Mouse (Mus musculus) thymus, adult 2 months (tissue): ENCODE results near the gene Crip2.

Experiments
- CTCF ChIP-seq: fragments of 200-500 bp; IDR thresholded peaks from 2 replicates; pipeline ENCODE4 v1.5.1; 2012; ENCODE audit warnings: mild to moderate bottlenecking, control low read depth, low read length, moderate library complexity, borderline replicate concordance; ENCODE audit not compliant: control insufficient read depth, poor library complexity, insufficient read depth; ENCODE audit errors: extremely low read depth
- POLR2A ChIP-seq: fragments of 200-500 bp; IDR thresholded peaks from 2 replicates; pipeline ENCODE4 v1.6.1; 2012; ENCODE audit warnings: mild to moderate bottlenecking, low read length, control low read depth, moderate library complexity; ENCODE audit not compliant: control insufficient read depth, poor library complexity, insufficient read depth; ENCODE audit errors: extremely low read depth

- TF ChIP-seq POLR2A (no peak), CTCF (peak; percentile 83)
Measured at GRCm38 (mm10) chr12:113146112-113147057, 6.3 kb downstream of the Crip2 start, which contains the start of gene Crip1.
